Mouse (Mus musculus): ENCODE results near the gene Man2b2.
A peak's percentile ranks its signal among the peaks of the same experiment; 100 is the strongest.

Gene Man2b2

GRCm38 (mm10) chr5:36831272-36831671 is 819 bp upstream of the Man2b2 start:
- peak in 1 of 2 experiments; percentile 17 for DNase-seq

- DNase-seq = no peak
These were observed 1.4 kb downstream of the Man2b2 start for GRCm38 (mm10) chr5:36829098-36829497.

GRCm38 (mm10) chr5:36822907-36823306 is 7.5 kb downstream of the Man2b2 start:
- DNase-seq = no peak

GRCm38 (mm10) chr5:36820142-36820541 is 10.3 kb downstream of the Man2b2 start:
- DNase-seq = peak; percentile 37 to 38

GRCm38 (mm10) chr5:36819742-36820141 is 10.7 kb downstream of the Man2b2 start:
- DNase-seq = no peak

GRCm38 (mm10) chr5:36817738-36818137 is 12.7 kb downstream of the Man2b2 start:
- DNase-seq = no peak

GRCm38 (mm10) chr5:36814554-36814953 is 15.9 kb downstream of the Man2b2 start:
- no peak for DNase-seq

- peak; percentile 31 to 65 for DNase-seq
These were observed 19.0 kb downstream of the Man2b2 start for GRCm38 (mm10) chr5:36811413-36811812.

GRCm38 (mm10) chr5:36810634-36811033 is 19.8 kb downstream of the Man2b2 start:
- no peak for DNase-seq

GRCm38 (mm10) chr5:36809123-36809522 is 21.3 kb downstream of the Man2b2 start:
- no peak for DNase-seq

- no peak for DNase-seq
These were observed 23.3 kb downstream of the Man2b2 start for GRCm38 (mm10) chr5:36807106-36807505.

GRCm38 (mm10) chr5:36797291-36797690 is 33.2 kb downstream of the Man2b2 start:
- DNase-seq = peak in 1 of 2 experiments; percentile 17

- peak; percentile 93 for DNase-seq
These were observed 34.0 kb downstream of the Man2b2 start, which contains the start of gene Mrfap1 for GRCm38 (mm10) chr5:36796296-36797014. Gene Mrfap1, minus strand, starts transcription at chr5:36796772.

GRCm38 (mm10) chr5:36795647-36796295 is 34.7 kb downstream of the Man2b2 start:
- DNase-seq = peak; percentile 68 to 74

- peak in 1 of 2 experiments; percentile 33 for DNase-seq
These were observed 38.6 kb downstream of the Man2b2 start for GRCm38 (mm10) chr5:36791861-36792260.

- DNase-seq = no peak
These were observed 44.4 kb downstream of the Man2b2 start for GRCm38 (mm10) chr5:36786052-36786451.

GRCm38 (mm10) chr5:36779512-36779911 is 50.9 kb downstream of the Man2b2 start:
- DNase-seq = no peak

- DNase-seq = no peak
These were observed 51.6 kb downstream of the Man2b2 start for GRCm38 (mm10) chr5:36778901-36779300.

- no peak for DNase-seq
These were observed 53.3 kb downstream of the Man2b2 start for GRCm38 (mm10) chr5:36777186-36777585.

GRCm38 (mm10) chr5:36776021-36776575 is 54.4 kb downstream of the Man2b2 start:
- no peak for DNase-seq

GRCm38 (mm10) chr5:36775317-36775716 is 55.1 kb downstream of the Man2b2 start:
- DNase-seq = no peak

GRCm38 (mm10) chr5:36772586-36772985 is 57.9 kb downstream of the Man2b2 start:
- DNase-seq = no peak

- DNase-seq = no peak
These were observed 60.9 kb downstream of the Man2b2 start for GRCm38 (mm10) chr5:36769603-36770002.
